Mouse (Mus musculus) testis, adult 2 months (tissue): ENCODE measurements around the gene Olfr1009.

Experiments
- CTCF ChIP-seq: fragments of 200-500 bp; IDR thresholded peaks from 2 replicates; pipeline ENCODE4 v1.5.1; 2012; ENCODE audit warnings: low read depth, mild to moderate bottlenecking, inconsistent platforms, low read length, moderate library complexity; ENCODE audit not compliant: control insufficient read depth, insufficient read depth, insufficient replicate concordance
- POLR2A ChIP-seq: fragments of 200-500 bp; IDR thresholded peaks from 2 replicates; pipeline ENCODE4 v1.6.1; 2012; ENCODE audit warnings: low read depth, mild to moderate bottlenecking, inconsistent platforms, low read length, moderate library complexity; ENCODE audit not compliant: control insufficient read depth

GRCm38 (mm10) chr2:85772413-85772812 lies 57.2 kb downstream of the Olfr1009 start, which contains the start of gene Olfr1014:
- no peak for TF ChIP-seq CTCF
- TF ChIP-seq POLR2A = no peak
